Mouse (Mus musculus) cortical plate, adult 2 months (tissue): ENCODE data around the gene Calm3. TPM values are rescaled to one million over a fixed set of nuclear protein-coding genes. Genes with fewer than 3 reads are reported as not detected.
A peak's percentile ranks its signal among the peaks of the same experiment; 100 is the strongest.

ENCODE experiments used
- H3K27ac ChIP-seq: fragments of 200-500 bp; 2 replicates; pipeline ENCODE4 v1.5.1; 2012; ENCODE audit warnings: low read length, control low read depth, inconsistent platforms; ENCODE audit not compliant: insufficient read depth
- H3K4me1 ChIP-seq: fragments of 200-500 bp; 2 replicates; pipeline ENCODE4 v1.6.1; 2011; ENCODE audit warnings: low read length; ENCODE audit not compliant: control insufficient read depth, insufficient read depth
- H3K4me3 ChIP-seq: fragments of 200-500 bp; 2 replicates; pipeline ENCODE4 v1.5.1; 2011; ENCODE audit warnings: mild to moderate bottlenecking, low read length, control low read depth; ENCODE audit not compliant: insufficient read depth
- CTCF ChIP-seq: fragments of 200-500 bp; IDR thresholded peaks from 2 replicates; pipeline ENCODE4 v1.5.1; 2011; ENCODE audit warnings: mild to moderate bottlenecking, control low read depth, low read length; ENCODE audit not compliant: insufficient read depth; ENCODE audit errors: extremely low read depth
- POLR2A ChIP-seq: fragments of 200-500 bp; IDR thresholded peaks from 2 replicates; pipeline ENCODE4 v1.6.1; 2011; ENCODE audit warnings: mild to moderate bottlenecking, low read length, control low read depth; ENCODE audit not compliant: insufficient read depth; ENCODE audit errors: extremely low read depth
- polyA plus RNA-seq: library from polyadenylated mRNA; depleted of rRNA; stranded (reverse); fragments of >200 nt; gene quantifications from 2 replicates; pipeline ENCODE4 v1.2.3, GENCODE M21; 2012

The Calm3 gene
- polyA plus RNA-seq, 1 experiment: 2,049 TPM

GRCm38 (mm10) chr7:16944061-16944807 is 20.3 kb upstream of the Calm3 start, which contains the start of gene Pnmal2:
Pnmal2 (plus strand) TSS chr7:16944682.
- peak; percentile 95 for TF ChIP-seq POLR2A
- no peak for TF ChIP-seq CTCF
- H3K4me3 ChIP-seq: peak within 1 kb of the TSS; percentile 77
- peak within 1 kb of the TSS; percentile 74 for H3K27ac ChIP-seq
- peaks cover 6% of the 10 kb centered on the region for H3K4me1 ChIP-seq

- no peak overlapping the region for H3K4me3 ChIP-seq
- H3K27ac ChIP-seq: no peak overlapping the region
- peaks cover 9% of the 10 kb centered on the region for H3K4me1 ChIP-seq
- TF ChIP-seq CTCF: no peak
- no peak for TF ChIP-seq POLR2A
These were observed 18.9 kb upstream of the Calm3 start for GRCm38 (mm10) chr7:16942861-16943260.

DNA sequence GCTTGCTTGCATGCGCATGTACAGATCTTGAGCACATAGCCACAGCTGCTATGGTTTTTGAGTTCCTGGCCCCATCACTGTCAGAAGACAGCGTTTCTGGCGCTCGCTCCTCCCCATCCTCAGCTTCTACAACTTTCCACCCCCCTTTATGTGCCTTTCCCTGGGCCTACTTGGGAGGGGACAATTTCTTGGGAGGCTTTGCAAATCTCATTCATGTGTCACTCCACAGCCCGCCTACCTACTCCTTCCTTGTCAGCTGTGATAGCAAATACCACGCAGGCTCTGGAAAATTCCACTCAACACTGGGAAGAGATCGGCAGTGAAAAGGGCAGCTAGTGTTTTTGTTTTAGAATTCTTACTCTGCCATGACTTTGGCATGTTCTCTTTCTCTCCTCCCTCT is 16.4 kb upstream of the Calm3 start:
- TF ChIP-seq POLR2A (no peak), CTCF (no peak)
- Histone ChIP-seq H3K4me3 (no peak overlapping the region), H3K4me1 (peaks cover 9% of the 10 kb centered on the region), H3K27ac (peak overlapping the region; percentile 53; the same call in 1 of the 2 replicates)

- peak; percentile 30; the same call in 1 of the 2 replicates for TF ChIP-seq POLR2A
- no peak for TF ChIP-seq CTCF
- Histone ChIP-seq H3K27ac (peak overlapping the region; percentile 53), H3K4me3 (no peak overlapping the region), H3K4me1 (peaks cover 9% of the 10 kb centered on the region)
These were observed 14.3 kb upstream of the Calm3 start for GRCm38 (mm10) chr7:16938117-16938791.

GRCm38 (mm10) chr7:16937312-16937711 is 13.4 kb upstream of the Calm3 start:
- no peak overlapping the region for H3K4me3 ChIP-seq
- no peak for TF ChIP-seq POLR2A
- peak; percentile 26; the same call in 1 of the 2 replicates for TF ChIP-seq CTCF
- H3K27ac ChIP-seq: no peak overlapping the region
- H3K4me1 ChIP-seq: peaks cover 9% of the 10 kb centered on the region

- Histone ChIP-seq H3K4me1 (no peaks in the 10 kb centered on the region; the same call in 1 of the 2 replicates), H3K27ac (0 out of 2 replicates have a peak overlapping the region, but pooled peaks have one; percentile 5), H3K4me3 (no peak overlapping the region)
- TF ChIP-seq POLR2A (no peak), CTCF (peak; percentile 53)
These were observed 9.0 kb upstream of the Calm3 start for GRCm38 (mm10) chr7:16932704-16933577.

- H3K27ac ChIP-seq: no peak overlapping the region
- H3K4me3 ChIP-seq: no peak overlapping the region
- TF ChIP-seq POLR2A (no peak), CTCF (peak; percentile 90)
- H3K4me1 ChIP-seq: no peaks in the 10 kb centered on the region; the same call in 1 of the 2 replicates
These were observed 8.2 kb upstream of the Calm3 start for GRCm38 (mm10) chr7:16931968-16932627.

DNA sequence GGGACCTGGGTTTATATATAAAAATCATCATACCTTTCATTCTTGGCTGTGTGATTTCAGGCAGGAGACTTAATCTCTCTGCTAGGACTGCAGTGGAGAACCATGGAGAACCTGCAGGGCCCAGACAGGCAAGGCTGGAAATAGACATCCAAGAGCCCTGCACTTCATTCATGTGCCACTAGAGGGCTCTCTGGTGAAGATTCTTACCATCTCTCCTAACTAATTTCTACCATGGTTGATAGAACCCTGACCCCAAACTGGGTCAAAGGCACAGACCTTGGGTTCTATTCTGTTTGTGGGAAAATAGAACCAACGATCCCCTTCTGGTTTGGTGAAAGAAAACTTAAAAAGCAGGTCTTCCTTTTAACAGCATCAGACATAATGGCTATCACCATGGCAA is 6.9 kb upstream of the Calm3 start:
- H3K27ac ChIP-seq: no peak overlapping the region
- H3K4me3 ChIP-seq: no peak overlapping the region
- no peaks in the 10 kb centered on the region; the same call in 1 of the 2 replicates for H3K4me1 ChIP-seq
- TF ChIP-seq CTCF (peak; percentile 55), POLR2A (no peak)

DNA sequence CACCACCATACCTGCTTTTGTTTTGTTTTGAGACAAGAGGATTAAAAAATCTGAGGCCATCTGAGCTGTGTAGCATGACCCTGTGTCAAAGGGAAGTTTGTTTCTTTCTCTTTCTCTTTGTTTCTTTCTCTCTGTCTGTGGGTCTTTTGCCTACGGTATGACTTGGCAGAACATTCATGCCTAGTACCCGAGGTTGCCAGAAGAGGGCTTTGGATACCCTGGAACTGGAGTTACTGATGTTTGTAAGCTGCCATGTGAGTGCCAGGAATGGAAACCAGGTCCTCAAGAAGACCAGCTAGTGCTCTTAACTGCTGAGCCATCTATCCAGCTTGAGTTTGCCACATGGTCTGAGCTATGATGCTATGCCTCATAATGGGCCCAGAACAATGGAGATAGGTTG is 4.4 kb upstream of the Calm3 start:
- Histone ChIP-seq H3K4me3 (no peak overlapping the region), H3K27ac (no peak overlapping the region), H3K4me1 (no peaks in the 10 kb centered on the region; the same call in 1 of the 2 replicates)
- TF ChIP-seq POLR2A (no peak), CTCF (no peak)
